Mouse (Mus musculus) myocyte (in vitro differentiated cells): ENCODE measurements around the gene Armc3.

Experiments
- MAX ChIP-seq: IDR thresholded peaks from one replicate; pipeline ENCODE4 v1.6.1; 2011; ENCODE audit warnings: low read depth, mild to moderate bottlenecking, control low read depth
- POLR2A ChIP-seq: IDR thresholded peaks from one replicate; pipeline ENCODE4 v1.6.1; 2011; ENCODE audit warnings: low read depth, mild to moderate bottlenecking, control low read depth, moderate library complexity; ENCODE audit not compliant: insufficient read length

DNA sequence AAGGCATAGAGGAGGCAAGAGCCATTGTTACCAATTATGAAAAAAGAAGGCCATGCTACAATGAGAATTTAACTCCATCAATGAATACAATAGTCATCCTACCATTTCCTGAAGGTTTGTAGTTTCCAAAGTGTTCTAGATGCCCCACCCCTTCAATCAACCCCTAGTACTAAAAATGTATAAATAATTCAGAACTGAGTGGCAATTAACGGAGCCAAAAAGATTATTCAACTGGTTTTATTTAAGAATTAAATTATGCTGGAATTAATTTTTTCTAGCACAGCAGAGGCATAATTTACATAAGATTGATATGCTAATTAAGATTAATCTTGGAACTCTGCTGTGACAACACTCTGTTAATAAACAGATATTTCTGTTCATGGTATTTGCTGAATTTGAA, 34.9 kb upstream of the Armc3 start:
- TF ChIP-seq MAX (no peak), POLR2A (no peak)
